Mouse (Mus musculus): ENCODE data around the gene Rilpl1.

DNA sequence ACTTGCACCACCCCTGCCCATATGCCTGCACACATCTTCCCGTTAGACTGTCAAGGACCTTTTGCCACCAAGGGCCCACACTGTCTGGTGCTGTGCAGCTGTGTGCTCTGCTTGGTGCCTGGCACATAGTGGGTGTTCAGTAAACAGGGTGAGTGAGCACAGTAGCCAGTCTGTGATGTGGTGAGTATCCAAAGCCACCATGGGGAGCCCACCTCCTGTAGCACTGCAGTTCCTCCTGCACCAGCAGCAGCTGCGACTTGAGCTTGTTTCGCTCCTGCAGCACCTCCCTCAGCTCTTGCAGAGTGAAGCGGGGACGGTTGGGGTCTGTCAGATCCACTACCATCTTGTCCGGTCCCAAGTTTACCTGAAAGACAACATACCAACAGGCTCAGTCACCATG lies 61.7 kb downstream of the Rilpl1 start:
- TF ChIP-seq CTCF (IDR thresholded peaks at IDR 0.05; ENCODE audit: control insufficient read depth, insufficient read depth, low read length) (no peak), POLR2A (IDR thresholded peaks at IDR 0.05; ENCODE audit: borderline replicate concordance, control insufficient read depth, low read depth, low read length) (no peak)
